11 mouse cellular contexts compared by ENCODE assay signal in the genomic region with DNA sequence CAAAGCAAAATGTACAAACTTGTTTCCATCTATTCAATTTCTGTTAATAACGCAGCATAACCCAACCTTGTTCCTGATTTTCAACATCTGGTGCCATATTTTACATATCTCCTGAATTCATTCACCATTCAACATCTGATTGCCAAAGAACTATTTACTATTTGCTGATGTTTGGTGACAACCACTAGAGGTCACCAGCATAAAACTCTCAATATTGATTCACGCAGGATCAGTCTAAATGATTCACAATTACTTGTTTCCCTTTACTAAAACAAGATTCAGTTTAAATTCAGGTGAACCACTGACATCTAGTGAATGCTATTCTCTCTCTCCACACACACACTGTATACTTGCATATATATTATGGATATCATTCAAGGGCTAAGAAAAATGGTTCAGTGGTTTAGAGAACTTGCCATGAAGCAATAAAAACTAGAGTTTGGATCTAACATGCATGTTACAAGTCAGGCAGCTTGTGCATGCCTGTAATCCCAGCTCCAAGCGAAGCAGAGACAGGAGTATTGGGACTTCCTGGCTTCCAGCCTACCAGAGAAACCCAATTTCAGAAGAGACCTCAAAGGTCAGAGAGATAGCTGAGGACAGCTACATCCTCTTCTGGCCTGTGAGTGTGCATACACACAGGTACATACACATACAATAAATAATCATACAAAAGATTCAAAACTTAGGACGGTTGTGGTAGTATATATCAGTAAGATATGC. TPM values are rescaled to one million over a fixed set of nuclear protein-coding genes. Genes with fewer than 3 reads are reported as not detected.
DNase-seq lines count a peak whose midpoint lies in the region; ATAC-seq and TF ChIP-seq lines count a peak whose summit lies in the region.
"Had no signal": no experiment of that assay in that cellular context is flagged by ENCODE, and none has a peak within 500 bp of the region (broad histone marks: within the 10 kb centered on the region; RNA-seq: fewer than 3 reads in every experiment).

No protein-coding gene starts in this region.

- peak; percentile 89 for TF ChIP-seq CTCF in heart, adult 2 months (IDR thresholded peaks at IDR 0.05)
- no peak for TF ChIP-seq CTCF in lung, adult 2 months (IDR thresholded peaks at IDR 0.05; ENCODE audit: insufficient read depth, low read length)
- TF ChIP-seq CTCF in brain, embryonic 14.5 days (IDR thresholded peaks at IDR 0.05; ENCODE audit: borderline replicate concordance, extremely low read depth, insufficient read depth, insufficient read length) = no peak

- H3K36me3 ChIP-seq in heart, adult 2 months (ENCODE audit: control insufficient read depth, insufficient read depth, low read length) = peaks cover 16% of the 10 kb centered on the region
- H3K36me3 ChIP-seq: limb, embryonic 15.5 days had no signal

- no peak for TF ChIP-seq POLR2A in heart, adult 2 months (IDR thresholded peaks at IDR 0.05; ENCODE audit: insufficient read depth, low read depth, low read length)
- TF ChIP-seq POLR2A in lung, adult 2 months (IDR thresholded peaks at IDR 0.05; ENCODE audit: borderline replicate concordance, extremely low read depth, low read depth, low read length) = no peak
- no peak for TF ChIP-seq POLR2A in brain, embryonic 14.5 days (IDR thresholded peaks at IDR 0.05; ENCODE audit: borderline replicate concordance, extremely low read depth, insufficient read depth, insufficient read length, poor library complexity, severe bottlenecking)

- H3K9ac ChIP-seq in heart, adult 2 months (ENCODE audit: low read depth, low read length) = no peak overlapping the region
- H3K9ac ChIP-seq: limb, embryonic 15.5 days had no signal

- ATAC-seq in neutrophil, adult 5-6 weeks (ENCODE audit: extremely low read depth, insufficient number of reproducible peaks, low FRiP score, poor library complexity, severe bottlenecking) = peak; percentile 53; the same call in 1 of the 2 replicates

- no peaks in the 10 kb centered on the region for H3K27me3 ChIP-seq in heart, adult 2 months (ENCODE audit: control insufficient read depth, insufficient read depth, low read length)
- H3K27me3 ChIP-seq: limb, embryonic 15.5 days had no signal

- intact Hi-C loops in heart, adult 2 months (cut with DNase I) = loop anchor here (1.0 kb wide), 1 partner anchor 22 kb away; no protein-coding TSS in a partner anchor
- intact Hi-C loops in gastrocnemius, postnatal 14 days (cut with DNase I; ENCODE audit: low total_unique reads) = no loop called here

- WGBS in heart, adult 2 months = 29% methylated on average over 4 of the region's 4 CpGs
- 30% methylated on average over 4 of the region's 4 CpGs for WGBS in lung, adult 2 months

- no peak overlapping the region for H3K4me3 ChIP-seq in heart, adult 2 months
- no peak overlapping the region for H3K4me3 ChIP-seq in lung, adult 2 months (replicated peaks; ENCODE audit: extremely low read depth, low read depth, low read length)
- H3K4me3 ChIP-seq: limb, embryonic 15.5 days had no signal

- H3K79me2 ChIP-seq in heart, adult 2 months (replicated peaks; ENCODE audit: control insufficient read depth, insufficient read depth, low read length) = peaks cover 7% of the 10 kb centered on the region

- no peak for DNase-seq in heart, adult 2 months
- no peak for DNase-seq in heart, postnatal 4 days
- peak; percentile 41 for DNase-seq in lung, postnatal 36 days
- no peak for DNase-seq in lung, adult 2 months
- DNase-seq in brain, embryonic 14.5 days (ENCODE audit: low read depth) = peak; percentile 41
- DNase-seq in gastrocnemius, postnatal 14 days = no peak
- no peak for DNase-seq in cerebellum, adult 8-10 months
- DNase-seq: adrenal gland, postnatal 36 days; thymus, adult 18-20 months had no signal

- no peak for TF ChIP-seq EP300 in heart, adult 2 months (IDR thresholded peaks at IDR 0.05; ENCODE audit: insufficient read depth, low read depth, low read length)

- peaks cover 12% of the 10 kb centered on the region for H3K4me1 ChIP-seq in heart, adult 2 months (ENCODE audit: control insufficient read depth, insufficient read depth, low read length)
- peaks cover 22% of the 10 kb centered on the region for H3K4me1 ChIP-seq in lung, adult 2 months (ENCODE audit: control insufficient read depth, insufficient read depth, low read length)

- peak overlapping the region; percentile 40 for H3K27ac ChIP-seq in heart, adult 2 months
- H3K27ac ChIP-seq: limb, embryonic 15.5 days had no signal

RNA-seq across cellular contexts. Expression of a gene that starts 24.0 kb away (rescaled TPM):
- total RNA-seq in heart, adult 2 months (2021) = 10 to 100 TPM; 52.0 to 65.4 TPM
- polyA plus RNA-seq in heart, adult 2 months (2012; rRNA removed) = 20.4 and 31.1 TPM in 2 replicates
- total RNA-seq in heart, postnatal 4 days (2021) = 10 to 100 TPM; 29.3 to 30.0 TPM
- 8.8 and 10.9 TPM in 2 replicates for polyA plus RNA-seq in lung, adult 2 months (2012; rRNA removed)
- 24.3 and 27.5 TPM in 2 replicates for polyA plus RNA-seq in brain, embryonic 14.5 days (2012; rRNA removed)
- total RNA-seq in neutrophil, adult 5-6 weeks (2017) = 26.3 and 35.0 TPM in 2 replicates
- 10 to 100 TPM; 40.5 to 41.4 TPM for total RNA-seq in gastrocnemius, postnatal 14 days (2021)

RNA-seq across cellular contexts. Expression of a gene that starts 24.8 kb away (rescaled TPM):
- 100 to 1,000 TPM; 106 to 114 TPM for total RNA-seq in heart, adult 2 months (2021)
- 24.6 and 57.9 TPM in 2 replicates for polyA plus RNA-seq in heart, adult 2 months (2012; rRNA removed)
- 10 to 100 TPM; 90.7 to 91.0 TPM for total RNA-seq in heart, postnatal 4 days (2021)
- polyA plus RNA-seq in lung, adult 2 months (2012; rRNA removed) = 19.3 and 19.9 TPM in 2 replicates
- 62.4 and 66.9 TPM in 2 replicates for polyA plus RNA-seq in brain, embryonic 14.5 days (2012; rRNA removed)
- total RNA-seq in neutrophil, adult 5-6 weeks (2017) = 82.3 and 88.6 TPM in 2 replicates
- total RNA-seq in gastrocnemius, postnatal 14 days (2021) = 100 to 1,000 TPM; 109 to 115 TPM

Comparison
In these comparisons a context has a peak if more than half of its experiments do, and no peak if none do; other contexts are left out.
1. DNase-seq: peak in lung, postnatal 36 days (single experiment) and brain, embryonic 14.5 days (single experiment); none in heart, adult 2 months (0 of 2), heart, postnatal 4 days (single experiment), lung, adult 2 months (single experiment), gastrocnemius, postnatal 14 days (single experiment) and cerebellum, adult 8-10 months (single experiment).